Mouse (Mus musculus) CH12.LX (cell line): Measurements from ENCODE around the gene Hist1h2an. TPM values are rescaled to one million over a fixed set of nuclear protein-coding genes. Genes with fewer than 3 reads are reported as not detected.

Source experiments
- DNase-seq: peaks from one replicate; pipeline ENCODE4 v3.0.0-alpha.2; 2013; ENCODE audit errors: extremely low read depth
- H3K27ac ChIP-seq: 2 replicates; pipeline ENCODE4 v1.5.1; 2012; ENCODE audit warnings: low read depth, mild to moderate bottlenecking, control low read depth, moderate library complexity; ENCODE audit not compliant: insufficient read depth
- H3K27me3 ChIP-seq: replicated peaks from 2 replicates; pipeline ENCODE3; 2012; ENCODE audit warnings: inconsistent platforms
- H3K36me3 ChIP-seq, 2 experiments: replicated peaks in 1 of 2; 2 replicates each; pipeline versions ENCODE3 to v1.6.1; 2012; ENCODE audit warnings: inconsistent platforms in 1 of 2, low read length in 1 of 2, mild to moderate bottlenecking in 1 of 2, mixed read lengths in 1 of 2, moderate library complexity in 1 of 2; ENCODE audit not compliant: control insufficient read depth in 1 of 2, insufficient read depth in 1 of 2
- H3K4me1 ChIP-seq, 2 experiments: 2 replicates each; pipeline ENCODE4 v1.6.1; 2012; ENCODE audit warnings: inconsistent platforms in 1 of 2, moderate library complexity in 1 of 2; ENCODE audit not compliant: insufficient read depth in 2 of 2, control insufficient read depth in 1 of 2
- H3K4me2 ChIP-seq: 2 replicates; pipeline ENCODE4 v1.6.1; 2012; ENCODE audit warnings: low read depth, mild to moderate bottlenecking, control low read depth; ENCODE audit not compliant: poor library complexity, insufficient read depth, severe bottlenecking
- H3K4me3 ChIP-seq, 3 experiments: fragments of 150-350 bp in 1 of 3; sonication (generic) in 1 of 3; replicated peaks in 1 of 3; 2 replicates each; pipeline versions ENCODE3 to v1.5.1; 2011 to 2012; ENCODE audit warnings: low read depth in 2 of 3, low read length in 2 of 3, mild to moderate bottlenecking in 2 of 3, moderate library complexity in 2 of 3, control low read depth in 1 of 3, improper control_type of control experiment in 1 of 3, inconsistent platforms in 1 of 3, mixed read lengths in 1 of 3; ENCODE audit not compliant: poor library complexity in 1 of 3
- H3K79me2 ChIP-seq: replicated peaks from 2 replicates; pipeline ENCODE4 v1.6.1; 2012; ENCODE audit warnings: mild to moderate bottlenecking, moderate library complexity; ENCODE audit not compliant: control insufficient read depth, poor library complexity, insufficient read depth, severe bottlenecking; ENCODE audit errors: extremely low read depth
- H3K9ac ChIP-seq: 2 replicates; pipeline ENCODE4 v1.6.1; 2012; ENCODE audit warnings: low read depth, mild to moderate bottlenecking, control low read depth, moderate library complexity; ENCODE audit not compliant: insufficient read depth
- H3K9me3 ChIP-seq: replicated peaks from 2 replicates; pipeline ENCODE3; 2012; ENCODE audit warnings: low read length, inconsistent platforms, mixed read lengths
- ELF1 ChIP-seq: IDR thresholded peaks from 2 replicates; pipeline ENCODE4 v1.6.1; 2014; ENCODE audit warnings: low read depth, mild to moderate bottlenecking, inconsistent platforms, low read length, improper control_type of control experiment
- ETS1 ChIP-seq: conservative IDR thresholded peaks from 2 replicates; pipeline ENCODE4 v1.6.1; 2012; ENCODE audit warnings: low read depth, mild to moderate bottlenecking, inconsistent platforms, low read length, improper control_type of control experiment, moderate library complexity
- HCFC1 ChIP-seq: IDR thresholded peaks from 2 replicates; pipeline ENCODE4 v1.6.1; 2012; ENCODE audit warnings: low read depth, mild to moderate bottlenecking, inconsistent platforms, low read length, improper control_type of control experiment
- JUND ChIP-seq: conservative IDR thresholded peaks from 2 replicates; pipeline ENCODE4 v1.6.1; 2011; ENCODE audit warnings: low read depth, low read length, improper control_type of control experiment
- MAFK ChIP-seq: IDR thresholded peaks from 2 replicates; pipeline ENCODE4 v1.6.1; 2011; ENCODE audit warnings: low read length, improper control_type of control experiment; ENCODE audit not compliant: insufficient replicate concordance
- MAZ ChIP-seq: IDR thresholded peaks from 2 replicates; pipeline ENCODE4 v1.6.1; 2012; ENCODE audit warnings: low read depth, mild to moderate bottlenecking, inconsistent platforms, low read length, improper control_type of control experiment, moderate library complexity
- MEF2A ChIP-seq: IDR thresholded peaks from 2 replicates; pipeline ENCODE4 v1.6.1; 2014; ENCODE audit warnings: low read depth, mild to moderate bottlenecking, inconsistent platforms, low read length, improper control_type of control experiment, borderline replicate concordance
- PAX5 ChIP-seq: IDR thresholded peaks from 2 replicates; pipeline ENCODE4 v1.6.1; 2012; ENCODE audit warnings: low read length, inconsistent platforms, mixed read lengths
- POLR2A ChIP-seq: IDR thresholded peaks from 2 replicates; pipeline ENCODE4 v1.6.1; 2011; ENCODE audit warnings: low read depth, mild to moderate bottlenecking, improper control_type of control experiment, low read length
- RCOR1 ChIP-seq: conservative IDR thresholded peaks from 2 replicates; pipeline ENCODE4 v1.6.1; 2012; ENCODE audit warnings: low read depth, mild to moderate bottlenecking, inconsistent platforms, low read length, improper control_type of control experiment
- SIN3A ChIP-seq: IDR thresholded peaks from 2 replicates; pipeline ENCODE4 v1.6.1; 2012; ENCODE audit warnings: low read length, improper control_type of control experiment, inconsistent platforms
- TCF12 ChIP-seq: IDR thresholded peaks from 2 replicates; pipeline ENCODE4 v1.6.1; 2014; ENCODE audit warnings: low read depth, mild to moderate bottlenecking, inconsistent platforms, low read length, improper control_type of control experiment
- USF1 ChIP-seq: IDR thresholded peaks from 2 replicates; pipeline ENCODE4 v1.6.1; 2014; ENCODE audit warnings: low read depth, mild to moderate bottlenecking, inconsistent platforms, low read length, improper control_type of control experiment
- USF2 ChIP-seq: conservative IDR thresholded peaks from 2 replicates; pipeline ENCODE4 v1.6.1; 2011; ENCODE audit warnings: low read depth, low read length, improper control_type of control experiment
- ZC3H11A ChIP-seq: IDR thresholded peaks from 2 replicates; pipeline ENCODE4 v1.6.1; 2012; ENCODE audit warnings: low read depth, mild to moderate bottlenecking, inconsistent platforms, low read length, improper control_type of control experiment
- ZKSCAN1 ChIP-seq: IDR thresholded peaks from 2 replicates; pipeline ENCODE4 v1.6.1; 2012; ENCODE audit warnings: low read depth, inconsistent platforms, low read length, improper control_type of control experiment, borderline replicate concordance
- dilution Hi-C: fragments of 300-500 bp; cut with MboI; formaldehyde crosslinking; loops from 2 replicates; pipeline ENCODE4 v1.14.3; 2020; ENCODE audit warnings: low sequenced_read_pairs; ENCODE audit not compliant: extremely low pct_unique_long_range_greater_than_20kb, extremely low pct_ligation_motif_present
- in situ Hi-C: fragments of 300-500 bp; cut with MboI; formaldehyde crosslinking; loops from 3 replicates; pipeline ENCODE4 v1.14.3; 2019; ENCODE audit warnings: low sequenced_read_pairs, low pct_ligation_motif_present, low pct_unique_long_range_greater_than_20kb, mixed read lengths
- polyA plus RNA-seq: library from polyadenylated mRNA; unstranded; fragments of >175 nt; gene quantifications from 2 replicates; pipeline ENCODE4 v1.2.1, GENCODE M21; 2012; ENCODE audit warnings: low read depth; ENCODE audit not compliant: insufficient read length
- total RNA-seq, 2 experiments: library from RNA; depleted of rRNA; stranded (reverse); fragments of 300-350 nt in 1 of 2; fragments of >200 nt in 1 of 2; gene quantifications; 2 replicates each; pipeline ENCODE4 v1.2.3; 2012 to 2014

The Hist1h2an gene
- total and polyA plus RNA-seq, 3 experiments, result 4.7 to 792 (median 7.1) TPM

DNA sequence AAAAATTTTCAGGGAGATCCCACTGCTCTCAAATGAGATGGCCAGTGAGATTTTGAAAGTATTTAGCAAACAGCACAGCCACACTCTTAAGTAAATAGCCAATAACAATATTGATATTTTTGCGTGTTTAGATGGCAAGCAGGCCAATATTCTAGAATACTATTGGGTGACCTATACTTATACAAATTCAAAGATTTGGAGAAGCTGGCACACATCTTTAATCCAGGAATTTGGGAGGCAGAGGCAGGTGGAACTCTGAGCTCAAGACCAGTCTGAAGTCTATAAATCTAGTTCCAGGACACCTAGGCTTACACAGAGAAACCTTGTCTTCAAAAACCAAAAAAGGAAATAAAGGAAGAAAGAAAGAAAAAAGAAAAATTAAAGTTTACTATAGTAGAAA, 5.4 kb downstream of the Hist1h2an start:
- H3K27ac ChIP-seq, result no peak overlapping the region
- no peaks in the 10 kb centered on the region; the same call in 1 of the 2 replicates for H3K79me2 ChIP-seq
- peaks cover 4 to 36% of the 10 kb centered on the region in 2 experiments; a peak in 3 of 4 replicates for H3K4me1 ChIP-seq
- no peaks in the 10 kb centered on the region for H3K36me3 ChIP-seq
- no peaks in the 10 kb centered on the region for H3K9me3 ChIP-seq
- in situ Hi-C loops, result no loop called here
- H3K4me2 ChIP-seq, result no peak overlapping the region
- peak; percentile 28 for DNase-seq
- dilution Hi-C loops, result no loop called here
- H3K9ac ChIP-seq, result no peak overlapping the region; the same call in 1 of the 2 replicates
- TF ChIP-seq JUND, result no peak
- no peak for TF ChIP-seq HCFC1
- TF ChIP-seq ELF1, result no peak
- no peak for TF ChIP-seq SIN3A
- TF ChIP-seq MAZ, result no peak
- TF ChIP-seq ETS1, result no peak
- TF ChIP-seq ZC3H11A, result no peak
- TF ChIP-seq PAX5, result no peak
- no peak for TF ChIP-seq TCF12
- no peak for TF ChIP-seq MEF2A
- no peak for TF ChIP-seq POLR2A
- no peak for TF ChIP-seq USF2
- TF ChIP-seq MAFK, result no peak
- no peaks in the 10 kb centered on the region for H3K27me3 ChIP-seq
- no peak overlapping the region for H3K4me3 ChIP-seq

GRCm38 (mm10) chr13:21781021-21781555, 5.9 kb downstream of the Hist1h2an start:
- dilution Hi-C loops, result no loop called here

More at GRCm38 (mm10) chr13:21781021-21781555, 5.9 kb downstream of the Hist1h2an start:
- H3K27ac ChIP-seq, result peak overlapping the region; percentile 35; the same call in 1 of the 2 replicates
- peak overlapping the region in 1 of 3 experiments; percentile 59 for H3K4me3 ChIP-seq
- no peaks in the 10 kb centered on the region for H3K36me3 ChIP-seq
- no peak for TF ChIP-seq HCFC1
- no peak for TF ChIP-seq RCOR1
- no peak for TF ChIP-seq USF1
- no peak for TF ChIP-seq JUND
- no peak for TF ChIP-seq ETS1
- TF ChIP-seq ZKSCAN1, result no peak
- H3K9me3 ChIP-seq, result no peaks in the 10 kb centered on the region
- in situ Hi-C loops, result no loop called here
- DNase-seq, result peak; percentile 29
- peaks cover 6 to 39% of the 10 kb centered on the region in 2 experiments; a peak in 3 of 4 replicates for H3K4me1 ChIP-seq
- no peaks in the 10 kb centered on the region; the same call in 1 of the 2 replicates for H3K79me2 ChIP-seq
- H3K27me3 ChIP-seq, result no peaks in the 10 kb centered on the region
- H3K4me2 ChIP-seq, result peak overlapping the region; percentile 65
- H3K9ac ChIP-seq, result peak overlapping the region; percentile 86; the same call in 1 of the 2 replicates
